Mouse (Mus musculus) erythroid progenitor cell, adult 5-6 weeks (primary cell): Measurements from ENCODE around the gene Arpc3. TPM values are rescaled to one million over a fixed set of nuclear protein-coding genes. Genes with fewer than 3 reads are reported as not detected.

Source experiments
- ATAC-seq: replicated peaks from 2 replicates; pipeline ENCODE4 v1.8.0; 2016; ENCODE audit warnings: moderate number of reproducible peaks, mild to moderate bottlenecking, moderate TSS enrichment, inconsistent platforms; ENCODE audit not compliant: poor library complexity, low FRiP score, severe bottlenecking
- total RNA-seq, 2 experiments: library from RNA; stranded (forward) in 1 of 2; stranded (reverse) in 1 of 2; fragments of 150-400 nt in 1 of 2; fragments of 186-747, 209-891 nt in 1 of 2; gene quantifications; 2 replicates each; pipeline versions ENCODE4 v1.2.3 to v1.2.4; 2015 to 2017; ENCODE audit warnings: low replicate concordance in 2 of 2

The Arpc3 gene
- total RNA-seq, 2 experiments from 2014 or later = 159 to 286 TPM

DNA sequence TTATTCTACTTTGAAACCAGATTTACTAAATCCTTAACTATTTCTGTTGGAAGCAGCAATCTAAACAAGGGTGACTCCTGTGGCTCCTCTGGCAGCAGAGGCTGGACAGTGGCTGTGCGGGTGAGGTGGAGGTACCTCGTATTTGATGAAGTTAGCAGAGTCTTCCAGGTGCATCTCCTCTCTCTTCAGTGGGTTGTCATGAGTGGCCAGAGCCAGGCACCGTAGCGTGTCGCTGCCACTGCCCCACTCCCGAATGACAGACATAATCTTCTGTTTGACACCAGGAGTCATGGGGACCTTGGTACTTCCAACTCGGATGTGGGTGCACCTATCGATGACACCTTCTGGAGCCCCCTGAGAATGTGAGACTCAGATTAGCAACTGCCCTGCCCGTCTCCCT, 69.8 kb downstream of the Arpc3 start:
- no peak for ATAC-seq

Other genes starting within 250 kb of the Arpc3 start
- 310 and 340 TPM in 2 replicates for gene Ppp1cc, start 233.6 kb upstream of the Arpc3 start, total RNA-seq (2015; ENCODE audit: low replicate concordance)
- 91.1 and 263 TPM in 2 replicates for gene Ppp1cc, start 233.6 kb upstream of the Arpc3 start, total RNA-seq (2017; ENCODE audit: low replicate concordance)
- gene Hvcn1, start 185.1 kb upstream of the Arpc3 start, total RNA-seq (2015; ENCODE audit: low replicate concordance) = 24.9 and 29.8 TPM in 2 replicates
- gene Hvcn1, start 185.1 kb upstream of the Arpc3 start, total RNA-seq (2017; ENCODE audit: low replicate concordance) = 15.7 and 17.3 TPM in 2 replicates
- gene Tctn1, start 127.4 kb upstream of the Arpc3 start, total RNA-seq (2015; ENCODE audit: low replicate concordance) = 16.2 and 19.7 TPM in 2 replicates
- 8.7 and 39.3 TPM in 2 replicates for gene Tctn1, start 127.4 kb upstream of the Arpc3 start, total RNA-seq (2017; ENCODE audit: low replicate concordance)
- 0.72 and 2.5 TPM in 2 replicates for gene Pptc7, start 107.5 kb upstream of the Arpc3 start, total RNA-seq (2015; ENCODE audit: low replicate concordance)
- 5.8 and 6.2 TPM in 2 replicates for gene Pptc7, start 107.5 kb upstream of the Arpc3 start, total RNA-seq (2017; ENCODE audit: low replicate concordance)
- gene Rad9b, start 37.6 kb upstream of the Arpc3 start, total RNA-seq (2015; ENCODE audit: low replicate concordance) = 0.36 TPM in 1 of 2 replicates, not detected in the other
- gene Rad9b, start 37.6 kb upstream of the Arpc3 start, total RNA-seq (2017; ENCODE audit: low replicate concordance) = 0.15 and 4.1 TPM in 2 replicates
- 40.2 and 62.7 TPM in 2 replicates for gene Vps29, start 37.5 kb upstream of the Arpc3 start, total RNA-seq (2015; ENCODE audit: low replicate concordance)
- gene Vps29, start 37.5 kb upstream of the Arpc3 start, total RNA-seq (2017; ENCODE audit: low replicate concordance) = 15.1 and 32.0 TPM in 2 replicates
- 30.2 and 39.6 TPM in 2 replicates for gene Gpn3, start 20.0 kb upstream of the Arpc3 start, total RNA-seq (2015; ENCODE audit: low replicate concordance)
- gene Gpn3, start 20.0 kb upstream of the Arpc3 start, total RNA-seq (2017; ENCODE audit: low replicate concordance) = 15.2 and 16.8 TPM in 2 replicates
- gene Fam216a, start 19.5 kb upstream of the Arpc3 start, total RNA-seq (2015; ENCODE audit: low replicate concordance) = 10.8 and 20.1 TPM in 2 replicates
- gene Fam216a, start 19.5 kb upstream of the Arpc3 start, total RNA-seq (2017; ENCODE audit: low replicate concordance) = 10.4 and 19.4 TPM in 2 replicates
- gene Anapc7, start 29.8 kb downstream of the Arpc3 start, total RNA-seq (2015; ENCODE audit: low replicate concordance) = 14.1 and 26.4 TPM in 2 replicates
- 22.3 and 34.3 TPM in 2 replicates for gene Anapc7, start 29.8 kb downstream of the Arpc3 start, total RNA-seq (2017; ENCODE audit: low replicate concordance)
- gene Atp2a2, start 110.3 kb downstream of the Arpc3 start, total RNA-seq (2015; ENCODE audit: low replicate concordance) = 73.2 and 84.3 TPM in 2 replicates
- 106 and 160 TPM in 2 replicates for gene Atp2a2, start 110.3 kb downstream of the Arpc3 start, total RNA-seq (2017; ENCODE audit: low replicate concordance)
- not detected in 2 replicates for gene Ift81, start 222.6 kb downstream of the Arpc3 start, total RNA-seq (2015; ENCODE audit: low replicate concordance)
- gene Ift81, start 222.6 kb downstream of the Arpc3 start, total RNA-seq (2017; ENCODE audit: low replicate concordance) = 0.39 TPM in 1 of 2 replicates, not detected in the other